Mouse (Mus musculus): Measurements from ENCODE around the gene Arpc5l. TPM values are rescaled to one million over a fixed set of nuclear protein-coding genes. Genes with fewer than 3 reads are reported as not detected.
A peak's percentile ranks its signal among the peaks of the same experiment; 100 is the strongest.

Gene Arpc5l
- 100 to 1,000 TPM; 101 to 124 TPM for polyA plus RNA-seq (2017; shearing (Covaris generic))

- ATAC-seq, result peak; percentile 78
These were observed at the start of gene Arpc5l for GRCm38 (mm10) chr2:39004880-39005435. Gene Arpc5l, plus strand, starts transcription at chr2:39005348.

- no peak for ATAC-seq
These were observed 49.1 kb upstream of the Arpc5l start for GRCm38 (mm10) chr2:38956062-38956461.

- no peak for ATAC-seq
These were observed 47.4 kb upstream of the Arpc5l start for GRCm38 (mm10) chr2:38957671-38958223.

- ATAC-seq, result no peak
These were observed 41.0 kb upstream of the Arpc5l start for GRCm38 (mm10) chr2:38964198-38964597.

GRCm38 (mm10) chr2:38969650-38970049, 35.5 kb upstream of the Arpc5l start:
- ATAC-seq, result no peak

GRCm38 (mm10) chr2:38970057-38970456, 35.1 kb upstream of the Arpc5l start:
- no peak for ATAC-seq

GRCm38 (mm10) chr2:38973223-38973622, 31.9 kb upstream of the Arpc5l start:
- ATAC-seq, result no peak

- ATAC-seq, result no peak
These were observed 31.4 kb upstream of the Arpc5l start for GRCm38 (mm10) chr2:38973701-38974100.

GRCm38 (mm10) chr2:38974171-38974570, 31.0 kb upstream of the Arpc5l start:
- ATAC-seq, result no peak

GRCm38 (mm10) chr2:38975181-38975580, 30.0 kb upstream of the Arpc5l start:
- ATAC-seq, result no peak

GRCm38 (mm10) chr2:38975941-38976805, 29.0 kb upstream of the Arpc5l start:
- ATAC-seq, result no peak

- ATAC-seq, result no peak
These were observed 27.3 kb upstream of the Arpc5l start for GRCm38 (mm10) chr2:38977837-38978236.

GRCm38 (mm10) chr2:38983456-38983855, 21.7 kb upstream of the Arpc5l start:
- no peak for ATAC-seq

GRCm38 (mm10) chr2:38986580-38986979, 18.6 kb upstream of the Arpc5l start:
- no peak for ATAC-seq

GRCm38 (mm10) chr2:38987371-38987770, 17.8 kb upstream of the Arpc5l start:
- no peak for ATAC-seq

GRCm38 (mm10) chr2:38987803-38988510, 17.2 kb upstream of the Arpc5l start:
- no peak for ATAC-seq

- ATAC-seq, result no peak
These were observed 16.2 kb upstream of the Arpc5l start for GRCm38 (mm10) chr2:38988929-38989328.

- no peak for ATAC-seq
These were observed 13.1 kb upstream of the Arpc5l start for GRCm38 (mm10) chr2:38992004-38992403.

- no peak for ATAC-seq
These were observed 12.7 kb upstream of the Arpc5l start for GRCm38 (mm10) chr2:38992452-38992851.

- ATAC-seq, result peak; percentile 95
These were observed 7.5 kb upstream of the Arpc5l start, which contains the start of gene Wdr38 for GRCm38 (mm10) chr2:38997386-38998374. Gene Wdr38, plus strand, starts transcription at chr2:38997476.

GRCm38 (mm10) chr2:38999381-38999780, 5.8 kb upstream of the Arpc5l start:
- ATAC-seq, result no peak
